Mouse (Mus musculus): Measurements from ENCODE around the gene Zfp800. TPM values are rescaled to one million over a fixed set of nuclear protein-coding genes. Genes with fewer than 3 reads are reported as not detected.

Gene Zfp800
- total RNA-seq (2023) = 10 to 100 TPM; 25.7 to 26.6 TPM

DNA sequence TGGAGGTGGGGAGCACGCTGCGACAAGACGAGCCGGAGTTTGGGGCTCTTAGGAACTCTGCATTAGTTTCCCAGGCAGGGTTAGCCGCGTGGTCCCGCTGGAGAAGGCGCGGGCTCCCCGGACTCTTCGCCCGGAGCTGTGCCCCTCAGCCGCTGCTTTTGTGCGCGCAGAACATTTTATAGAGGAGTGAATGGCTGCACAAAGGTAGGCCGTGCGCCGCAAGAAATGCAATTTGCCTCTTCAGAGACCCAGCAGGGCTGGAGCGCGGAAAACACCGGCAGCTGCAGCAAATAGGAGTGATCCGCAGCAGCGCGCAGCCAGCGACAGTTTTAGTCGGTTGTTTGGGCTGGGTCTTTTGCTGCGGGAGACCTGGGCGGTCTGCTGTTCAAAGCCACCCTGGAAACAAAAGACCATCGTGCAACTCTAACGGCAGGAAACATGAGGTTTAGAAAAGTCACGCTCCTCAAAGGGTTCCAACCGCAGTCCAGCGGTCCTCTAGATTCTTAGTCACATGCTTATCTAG is at the start of gene Zfp800:
Gene Zfp800 (minus strand): TSS at position 325 of the 523 bp plus-strand sequence.

GRCm38 (mm10) chr6:28428290-28428689 is 30.5 kb upstream of the Zfp800 start, which contains the start of gene Gcc1:
Gene Gcc1 (minus strand): TSS chr6:28428390.

DNA sequence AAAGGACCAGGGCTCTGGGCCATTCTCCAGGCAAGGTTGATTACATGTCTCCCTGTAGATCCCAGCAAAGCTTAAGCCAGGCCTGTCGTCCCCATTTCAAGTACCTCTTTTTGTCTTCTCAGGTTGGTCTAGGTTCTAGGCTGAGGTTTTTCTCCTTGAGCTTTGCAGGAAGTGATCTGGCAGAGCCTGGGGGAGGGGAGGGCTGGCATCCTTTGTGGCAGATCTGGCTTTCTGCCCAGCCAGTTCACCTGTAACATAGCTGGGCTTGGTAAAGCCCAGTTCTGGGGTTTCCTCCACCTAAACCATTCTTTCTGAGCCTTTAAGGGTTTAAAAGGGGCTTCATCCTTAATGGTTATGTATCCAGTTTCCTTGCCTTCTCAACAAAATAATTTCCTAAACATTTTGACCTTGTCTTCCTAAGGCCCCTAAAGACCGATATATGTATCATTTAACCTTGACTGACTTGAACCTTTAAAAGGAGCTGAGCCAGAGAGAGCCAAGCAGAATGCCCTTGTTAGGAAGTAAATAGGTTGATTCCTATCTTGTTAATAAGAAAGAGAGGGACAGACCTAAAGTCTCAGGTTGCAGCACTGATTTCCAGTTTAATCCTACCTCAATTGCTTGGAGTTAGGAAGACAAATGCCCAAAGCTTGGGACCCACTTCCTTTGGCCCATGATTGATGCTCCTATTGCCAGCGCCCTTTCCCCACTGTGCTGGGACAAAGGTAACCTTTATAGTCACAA is 29.5 kb upstream of the Zfp800 start, which contains the start of gene Fscn3:
Gene Fscn3 (plus strand): TSS at position 694 of the 744 bp plus-strand sequence.

GRCm38 (mm10) chr6:28423313-28423712 is 25.5 kb upstream of the Zfp800 start, which contains the start of gene Arf5:
Gene Arf5 (plus strand): TSS chr6:28423560.

Other genes with a start within 250 kb of the Zfp800 start
- gene Arf5, start 25.6 kb upstream of the Zfp800 start, total RNA-seq (2023) = 100 to 1,000 TPM; 171 to 175 TPM
- under 1 TPM; 0.28 to 0.35 TPM for gene Fscn3, start 29.8 kb upstream of the Zfp800 start, total RNA-seq (2023)
- gene Gcc1, start 30.4 kb upstream of the Zfp800 start, total RNA-seq (2023) = 10 to 100 TPM; 19.7 to 21.9 TPM
- gene Pax4, start 51.3 kb upstream of the Zfp800 start, total RNA-seq (2023) = not detected
- gene Snd1, start 77.1 kb upstream of the Zfp800 start, total RNA-seq (2023) = 10 to 100 TPM; 72.9 to 84.6 TPM

Measured in neutrophil, adult 83 days (primary cell).